Mouse (Mus musculus) gastrocnemius, adult 18-20 months (tissue): Measurements from ENCODE around the gene Alkal2. TPM values are rescaled to one million over a fixed set of nuclear protein-coding genes. Genes with fewer than 3 reads are reported as not detected.

Source experiments
- DNase-seq: peaks from one replicate; pipeline ENCODE4 v3.0.0; 2021; ENCODE audit warnings: low spot score
- long read RNA-seq, 2 experiments: library from polyadenylated mRNA; stranded (forward); transcript quantifications; one replicate each; pipeline ENCODE4 v2.0.0; 2021
- total RNA-seq, 2 experiments: library from RNA; stranded (reverse); gene quantifications; 2 replicates each; pipeline ENCODE4 v1.2.3; 2021

Alkal2 gene
- 1 to 10 TPM in 1 of 2 experiments, under 1 TPM in 1; 0.83 to 1.9 TPM for total RNA-seq
- long read RNA-seq, experiment 1, partial matches to known transcripts: 1 of 4 reads
- long read RNA-seq, experiment 1, other reads (novel, unspliced or antisense): 0 of 4 reads
- long read RNA-seq, experiment 2, partial matches to known transcripts: 0 of 5 reads
- long read RNA-seq, experiment 2, other reads (novel, unspliced or antisense): 2 of 5 reads

DNA sequence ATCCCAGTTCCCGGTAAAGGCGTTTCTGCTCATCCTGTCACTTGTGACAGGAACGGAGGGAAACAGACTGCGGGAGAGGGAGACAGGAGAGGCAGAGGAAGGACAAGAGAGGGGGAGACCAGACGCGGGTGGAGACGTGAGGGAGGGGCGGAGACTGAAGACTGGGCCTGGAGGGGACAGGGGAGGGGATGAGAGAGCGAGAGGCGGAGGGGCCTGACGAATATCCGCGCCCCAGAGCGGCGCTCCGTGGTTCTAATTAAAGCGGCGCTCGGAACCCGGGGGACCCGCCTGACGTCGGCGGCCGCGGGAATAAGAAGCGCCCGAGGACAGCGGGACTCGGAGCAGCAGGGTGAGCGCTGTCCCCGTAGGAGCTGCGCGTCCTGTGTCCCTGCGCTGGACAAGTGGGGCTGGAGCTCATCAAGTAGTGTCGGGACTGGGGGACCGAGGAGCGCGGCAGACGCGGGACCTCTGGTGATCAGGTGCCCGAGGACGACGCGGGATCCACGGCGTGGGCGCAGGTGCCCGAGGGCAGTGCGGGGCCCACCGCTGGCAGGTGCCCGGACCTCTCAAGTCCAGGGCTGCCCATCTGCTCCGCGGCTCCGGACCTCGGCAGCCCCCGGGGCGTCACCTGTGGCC is at the start of gene Alkal2:
Gene Alkal2, plus strand, starts transcription at position 337 of the 636 bp plus-strand sequence.
- peak; percentile 31 for DNase-seq

DNA sequence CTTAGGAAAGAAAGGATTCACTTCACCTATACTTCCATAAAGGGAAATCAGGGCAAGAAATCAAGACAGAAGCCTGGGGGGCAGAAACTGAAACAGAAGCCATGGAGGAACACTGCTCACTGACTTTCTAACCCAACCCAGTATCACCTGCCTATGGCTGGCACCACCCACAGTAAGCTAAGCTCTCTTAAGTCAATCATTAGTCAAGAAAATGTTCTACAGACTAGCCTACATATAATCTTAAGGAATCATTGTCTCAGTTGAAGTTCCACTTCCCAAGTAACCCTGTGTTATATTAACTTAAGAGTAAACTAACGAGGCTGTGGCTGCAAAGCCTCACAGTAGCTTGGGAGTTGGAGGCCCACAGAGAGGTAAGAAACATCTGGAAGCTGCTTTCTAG is 35.6 kb upstream of the Alkal2 start:
- DNase-seq: no peak

DNA sequence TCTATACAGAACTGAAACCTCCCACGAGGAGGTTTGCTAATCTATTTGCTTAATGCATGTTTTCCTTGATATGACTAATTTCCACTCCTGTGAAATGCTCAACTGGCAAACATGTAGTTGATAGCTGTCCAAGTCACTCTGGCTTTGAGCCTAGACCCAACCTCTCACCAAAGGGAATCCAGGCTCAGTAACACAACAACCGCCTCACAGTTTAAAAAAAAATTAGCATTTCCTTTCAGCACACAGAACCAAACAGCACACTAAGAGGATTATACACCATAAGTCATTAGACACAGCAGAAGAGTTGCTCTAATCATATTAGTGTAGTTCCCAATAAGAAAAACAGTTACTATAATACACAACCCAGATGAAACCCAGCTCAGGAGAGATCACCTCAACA is 33.2 kb upstream of the Alkal2 start:
- peak; percentile 9 for DNase-seq

DNA sequence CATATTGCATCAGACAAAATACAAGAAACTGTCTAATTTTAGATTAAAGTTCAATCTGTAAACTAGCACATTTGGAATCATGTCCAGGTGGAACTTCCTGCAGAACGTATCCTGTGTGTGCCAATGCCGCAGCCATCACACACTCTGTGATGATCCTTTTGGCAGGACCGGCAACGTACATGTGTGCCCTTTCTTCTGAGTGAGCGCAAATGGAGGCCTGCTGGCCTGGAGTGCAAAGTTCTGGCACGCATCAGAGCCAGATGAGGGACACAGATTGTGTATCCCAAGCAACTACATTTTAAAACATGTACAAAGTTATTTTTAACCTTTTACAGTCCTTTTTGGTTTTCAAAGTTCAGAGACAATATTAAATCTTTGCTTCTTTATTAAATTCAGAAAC is 32.3 kb upstream of the Alkal2 start:
- no peak for DNase-seq

DNA sequence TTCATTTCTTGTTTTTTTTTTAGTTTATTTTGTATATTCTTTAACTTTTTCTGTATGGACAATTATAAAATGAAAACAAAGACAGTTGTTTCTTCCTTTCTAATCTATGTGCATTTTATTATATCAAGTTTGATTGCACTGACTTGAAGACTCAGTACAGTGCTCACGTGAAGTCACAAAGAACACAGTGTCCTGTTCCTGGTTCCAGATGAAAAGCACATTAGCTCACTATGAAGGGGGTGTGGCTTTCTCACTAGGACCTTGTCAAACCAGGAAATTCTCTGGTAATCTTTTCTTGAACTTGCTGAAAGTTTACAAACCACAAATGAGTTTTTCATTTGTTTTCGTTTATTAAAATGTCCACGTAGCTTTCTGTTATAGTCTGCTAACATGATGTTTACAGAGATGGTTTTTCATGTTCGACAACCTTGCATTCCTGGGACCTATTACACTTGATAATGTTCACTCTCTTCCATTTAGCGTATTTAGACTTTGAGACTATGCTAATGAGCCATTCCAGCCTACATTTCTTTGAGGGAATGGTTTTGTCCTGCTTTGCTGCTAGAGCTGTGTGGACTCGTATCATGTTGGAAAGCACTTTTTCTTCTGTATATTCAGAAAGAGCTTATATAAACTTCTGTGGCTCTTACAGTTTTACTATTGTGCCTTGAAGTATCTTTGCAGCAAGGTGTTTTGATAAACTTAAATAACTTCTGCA is 28.5 kb upstream of the Alkal2 start:
- no peak for DNase-seq

DNA sequence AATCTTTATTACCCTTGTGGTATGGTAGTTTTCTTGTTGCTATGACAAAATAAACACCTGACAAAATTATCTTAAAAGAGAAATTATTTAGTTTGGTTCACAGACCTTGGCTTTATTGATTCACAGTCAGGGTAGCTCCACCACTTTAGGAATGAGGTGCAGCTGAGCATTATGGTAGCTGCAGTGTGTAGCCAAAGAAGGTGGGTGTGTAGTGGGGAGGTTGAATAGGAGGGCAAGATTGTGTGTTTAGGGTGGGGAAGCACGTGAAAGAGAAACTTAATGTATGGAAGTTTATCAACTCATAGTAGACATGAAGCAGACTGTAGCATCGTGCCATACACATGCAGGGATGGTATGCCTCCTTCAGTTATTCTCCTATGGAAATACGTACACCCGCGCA is 27.9 kb upstream of the Alkal2 start:
- no peak for DNase-seq

DNA sequence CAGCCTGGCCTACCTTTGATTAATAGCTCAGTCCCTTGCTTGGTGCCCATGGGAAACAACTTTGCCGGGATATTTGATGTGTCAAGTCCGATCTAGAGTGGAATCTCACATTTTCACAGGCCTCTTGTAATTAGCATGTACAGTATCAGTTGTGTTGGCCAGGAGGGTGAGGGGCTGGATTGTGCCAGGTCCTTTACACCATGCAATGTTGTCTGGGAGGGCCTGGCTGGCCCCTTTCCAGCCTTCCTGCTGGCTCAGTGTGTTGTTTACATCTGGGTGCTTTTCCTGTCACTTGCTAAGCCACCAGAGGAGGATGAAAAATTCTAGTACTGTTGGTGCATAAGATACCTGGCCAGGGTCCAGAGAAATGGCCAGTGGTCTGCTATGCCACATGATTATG is 19.8 kb upstream of the Alkal2 start:
- DNase-seq: no peak

DNA sequence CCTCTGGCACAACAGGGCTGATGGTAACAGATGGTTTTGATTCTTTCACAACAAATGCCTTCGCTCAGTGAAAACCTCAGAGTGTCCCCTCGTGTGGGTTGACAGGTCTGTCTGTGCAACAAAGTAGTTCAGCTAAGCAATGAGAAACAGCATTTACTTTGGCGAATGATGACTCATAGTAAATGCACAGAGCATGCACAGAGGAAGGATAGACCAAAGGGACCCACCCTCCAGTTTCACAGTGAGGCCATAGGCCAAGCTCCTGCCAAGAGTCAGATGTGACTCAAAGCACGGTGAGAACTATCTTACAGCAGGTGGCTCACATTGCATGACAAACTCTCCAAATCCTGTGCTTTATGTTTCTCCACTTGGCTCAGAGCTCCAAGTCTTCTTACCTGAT is 18.3 kb upstream of the Alkal2 start:
- DNase-seq: no peak

DNA sequence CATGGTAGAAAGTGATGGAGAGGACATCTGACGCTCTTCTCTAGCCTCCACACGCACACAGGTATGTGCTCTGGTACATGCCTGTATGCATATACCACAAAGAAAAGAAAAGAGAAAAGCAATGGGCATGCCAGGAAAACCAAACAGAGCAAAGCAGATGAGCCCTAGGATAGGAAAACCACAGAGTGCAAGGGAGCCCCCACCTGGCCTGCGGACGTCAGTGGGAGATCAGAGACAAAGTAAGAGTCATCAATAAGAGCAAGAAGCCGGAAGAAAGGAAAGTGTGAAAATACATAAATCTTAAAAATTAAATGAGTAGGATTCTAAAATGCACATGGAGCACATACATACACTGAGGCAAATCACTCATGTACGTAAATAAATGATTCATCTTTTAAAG is 4.7 kb upstream of the Alkal2 start:
- no peak for DNase-seq

DNA sequence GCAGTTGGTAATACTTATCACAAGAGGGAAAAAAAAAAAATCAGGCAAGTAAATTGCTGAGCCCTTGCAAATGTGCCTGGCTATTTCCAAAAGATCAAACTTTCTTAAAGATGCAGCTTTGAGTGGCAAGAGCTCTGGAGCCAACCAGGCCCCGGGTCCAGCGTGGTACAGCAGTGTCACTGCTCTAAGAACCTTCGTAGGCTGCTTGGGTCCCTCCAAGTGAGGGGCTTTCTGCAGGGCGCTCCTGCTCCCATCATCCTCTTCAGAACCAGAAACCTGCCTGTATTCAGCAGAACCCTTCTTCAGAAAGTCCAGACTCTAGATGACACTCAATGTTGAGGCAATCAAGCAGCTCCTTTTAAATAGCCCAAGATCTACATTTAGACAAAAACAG is 533 bp upstream of the Alkal2 start:
- no peak for DNase-seq

DNA sequence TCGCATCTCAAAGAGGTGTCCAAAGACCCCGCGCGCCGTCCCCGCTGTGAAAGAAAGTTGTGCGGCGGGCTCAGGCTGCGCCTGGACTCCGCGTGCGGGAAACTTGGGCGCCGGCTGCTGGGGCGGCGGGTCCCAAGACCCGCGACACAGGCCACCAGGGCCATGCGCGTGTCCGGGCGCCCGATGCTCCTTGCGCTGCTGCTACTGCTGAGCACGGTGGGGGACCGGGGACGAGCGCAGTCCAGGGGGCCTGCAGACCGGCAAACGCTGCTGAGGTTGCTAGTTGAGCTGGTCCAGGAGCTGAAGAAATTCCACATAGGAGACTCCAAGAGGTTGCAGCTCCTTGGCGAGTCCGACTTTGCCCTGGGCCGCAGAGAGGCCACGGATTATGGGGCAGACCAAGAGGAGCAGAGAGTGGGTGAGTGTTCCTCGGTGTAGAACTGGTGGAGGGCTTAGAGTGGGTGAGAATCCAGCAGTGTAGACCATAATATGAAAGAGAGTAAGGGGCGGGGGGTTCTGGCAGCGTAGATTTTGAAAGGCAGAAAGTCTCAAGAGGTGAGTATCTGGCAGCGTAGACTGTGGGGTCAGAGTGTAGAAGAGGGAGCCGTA is 604 bp downstream of the Alkal2 start:
- DNase-seq: no peak

DNA sequence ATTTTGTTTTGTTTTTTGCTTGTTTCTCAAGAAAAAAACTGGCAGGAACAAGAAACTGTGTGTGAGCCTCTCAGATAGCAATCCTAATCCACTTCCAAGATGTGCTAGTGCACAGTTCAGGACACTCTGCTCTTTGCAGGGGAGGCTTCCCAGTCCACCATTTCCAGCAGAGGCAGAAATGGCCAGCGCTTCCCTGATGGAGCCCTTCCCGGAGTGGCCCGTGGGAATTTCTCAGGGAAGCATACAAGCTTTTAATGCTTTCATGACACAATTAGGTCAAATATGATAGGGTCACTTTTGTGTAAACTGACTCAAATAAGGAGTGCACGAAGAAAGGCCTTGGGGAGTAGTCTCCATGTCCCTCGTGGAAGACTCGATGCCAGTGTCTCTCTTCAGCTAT is 1.8 kb downstream of the Alkal2 start:
- peak; percentile 43 for DNase-seq

DNA sequence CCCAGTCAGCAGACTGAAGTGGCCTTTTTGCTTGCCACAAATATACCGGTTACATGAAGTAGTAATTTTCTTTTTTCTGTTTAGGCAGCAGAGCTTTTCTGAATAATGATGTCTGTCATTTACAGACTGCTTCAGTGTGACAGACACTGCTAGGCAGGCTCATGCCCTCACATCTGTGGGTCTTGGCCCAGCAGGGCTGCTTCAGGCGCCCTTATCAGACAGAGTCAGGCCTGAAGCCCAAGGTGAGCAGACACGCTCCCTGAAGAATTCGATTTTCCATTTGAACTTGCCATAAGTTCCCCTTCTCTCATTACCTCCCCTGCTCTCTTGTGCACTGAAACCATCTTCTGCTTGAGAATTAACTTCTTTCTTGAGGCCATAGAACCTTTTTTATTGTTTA is 3.9 kb downstream of the Alkal2 start:
- no peak for DNase-seq

DNA sequence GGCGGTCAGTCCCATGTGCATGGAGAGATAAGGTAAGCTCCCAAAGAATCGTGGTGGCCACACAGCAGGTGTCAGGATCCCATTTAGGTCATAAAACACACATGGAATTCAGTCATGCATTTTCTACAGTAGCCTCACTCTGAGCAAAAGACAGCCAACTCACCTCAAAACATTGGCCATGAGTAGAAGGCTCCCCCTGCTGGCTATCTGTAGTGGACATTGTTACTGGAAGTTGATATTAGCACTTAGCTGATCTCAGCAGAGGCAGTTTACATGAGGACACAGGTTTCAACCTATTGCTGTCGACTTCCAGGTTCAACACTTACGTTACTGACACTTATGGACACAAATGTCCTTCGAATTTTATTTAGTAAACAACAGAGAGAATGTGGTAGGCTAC is 5.9 kb downstream of the Alkal2 start:
- DNase-seq: peak; percentile 55

DNA sequence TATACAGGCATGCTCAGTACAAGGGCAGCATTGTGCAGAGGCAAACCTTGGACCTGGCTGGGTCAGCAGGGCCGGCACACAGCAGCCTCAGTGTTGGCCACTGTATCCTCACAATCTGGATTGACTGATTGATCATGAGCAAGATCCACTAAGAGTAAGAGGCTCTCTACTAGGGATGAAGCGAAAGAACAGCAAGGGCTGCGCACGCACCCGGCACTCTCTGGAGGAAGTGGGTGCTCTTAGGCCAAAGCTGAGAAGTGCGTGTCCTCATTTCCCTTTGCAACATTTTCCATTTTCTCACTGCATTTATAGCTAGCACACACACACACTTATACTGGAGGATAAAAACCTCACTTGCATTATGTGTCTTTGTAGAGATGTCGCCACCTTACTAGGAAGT is 7.3 kb downstream of the Alkal2 start:
- no peak for DNase-seq

DNA sequence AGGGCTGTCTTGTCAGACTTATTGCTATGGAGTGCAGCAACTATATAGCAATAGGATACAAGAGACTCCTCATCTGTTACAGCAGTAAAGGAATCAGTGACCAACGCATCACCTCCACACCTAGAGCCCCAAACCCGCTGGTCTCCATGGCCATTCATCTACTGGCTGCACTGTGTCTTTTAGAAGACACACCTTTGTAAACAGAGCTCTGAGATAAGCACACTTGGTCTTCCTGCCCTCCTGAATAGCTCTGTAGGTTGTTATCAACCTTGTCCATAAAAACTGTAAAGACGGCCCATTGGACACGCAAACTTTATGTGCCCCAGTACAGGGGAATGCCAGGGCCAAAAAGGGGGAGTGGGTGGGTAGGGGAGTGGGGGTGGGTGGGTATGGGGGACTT is 12.9 kb downstream of the Alkal2 start:
- no peak for DNase-seq

DNA sequence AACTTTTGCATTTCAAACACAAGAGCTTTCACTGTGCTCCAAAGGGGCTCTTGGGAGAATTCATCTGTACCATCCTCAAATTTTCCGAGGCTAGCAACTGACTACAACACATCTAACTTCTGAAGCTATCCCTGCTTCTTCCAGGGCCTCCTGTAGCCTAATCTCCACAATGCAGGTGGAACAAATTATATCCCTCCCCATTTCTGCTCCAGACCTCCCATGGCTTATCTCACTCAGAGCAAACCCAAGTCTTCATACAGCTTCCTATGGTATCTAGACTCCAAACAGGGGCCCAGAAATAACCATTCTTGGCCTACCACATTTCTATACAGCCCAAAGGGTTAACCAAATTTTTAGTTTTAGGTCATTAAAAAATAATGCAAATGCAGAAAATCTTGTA is 24.5 kb downstream of the Alkal2 start:
- DNase-seq: no peak

DNA sequence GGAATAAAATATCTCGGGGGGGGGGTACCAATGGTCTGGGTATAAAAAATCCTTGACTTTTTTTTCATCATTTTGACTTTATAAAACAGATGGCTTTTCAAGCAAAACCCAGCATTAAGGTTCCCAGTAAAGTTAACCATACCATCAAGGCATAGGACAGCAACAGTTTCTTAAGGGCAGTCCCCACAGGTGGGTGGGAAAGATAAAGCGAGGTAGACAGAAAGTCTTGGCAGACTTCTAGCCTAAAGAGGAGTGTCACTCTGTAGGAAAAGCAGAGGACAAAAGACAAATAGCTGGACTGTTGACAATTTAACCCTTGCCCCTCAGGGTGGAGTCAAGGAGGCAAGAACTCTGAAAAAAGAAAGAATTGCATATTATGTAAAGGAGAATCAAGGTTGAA is 25.8 kb downstream of the Alkal2 start:
- DNase-seq: no peak

DNA sequence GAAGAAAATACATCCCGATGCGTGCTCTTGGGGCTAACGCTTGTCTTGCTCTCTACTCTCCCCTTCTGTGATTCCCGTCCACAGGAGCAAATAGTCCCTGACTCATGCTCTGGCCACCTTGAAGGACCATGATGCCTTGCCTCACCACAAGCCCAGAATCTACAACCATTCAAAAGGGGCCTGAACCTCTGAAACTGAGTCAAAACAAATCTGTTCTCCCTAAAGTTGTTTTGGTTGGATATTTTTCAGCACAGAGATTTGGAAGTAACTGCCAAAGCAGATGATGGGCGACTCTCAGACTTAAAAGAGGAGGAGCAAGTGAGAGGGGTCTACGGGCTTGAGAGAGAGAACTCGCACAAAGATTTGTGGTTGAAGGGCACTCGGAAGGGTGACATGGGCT is 26.7 kb downstream of the Alkal2 start:
- DNase-seq: peak; percentile 4

DNA sequence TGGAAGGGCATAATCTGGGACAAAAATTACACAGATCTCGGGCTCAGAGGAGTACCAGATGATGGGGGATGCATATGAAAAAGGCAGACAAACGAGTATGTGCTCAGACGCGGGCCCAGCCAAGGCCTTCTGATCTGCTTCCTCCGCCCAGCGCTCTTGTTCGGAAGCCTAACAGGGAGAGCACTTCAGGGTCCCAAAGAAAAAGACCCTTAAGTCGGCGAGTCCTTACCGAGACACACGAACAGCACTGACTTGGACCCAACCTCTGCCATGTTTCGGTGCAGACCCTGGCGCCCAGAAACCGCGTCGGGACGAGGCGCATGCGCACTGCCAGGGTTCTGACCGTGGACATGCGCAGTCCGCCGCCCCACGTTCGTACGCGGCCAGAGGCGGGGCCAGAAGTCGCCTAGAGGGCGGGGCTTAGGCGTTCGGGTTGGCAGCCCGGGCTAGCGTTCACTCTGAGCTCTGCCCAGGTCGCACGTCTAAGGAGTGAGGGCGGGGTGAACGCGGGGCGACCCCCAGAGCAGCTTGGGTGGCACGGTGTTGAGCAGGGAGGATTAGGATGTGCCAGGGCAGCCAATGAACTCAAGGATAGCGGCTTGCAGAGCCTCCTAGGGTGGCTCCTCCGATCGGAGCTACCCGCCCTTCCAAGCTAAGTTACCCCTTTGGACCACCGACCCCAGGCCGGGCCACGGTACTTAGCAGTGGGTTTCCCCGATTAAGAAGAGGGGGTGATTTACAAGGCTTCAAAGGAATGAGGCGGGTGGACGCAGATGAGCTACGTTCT is 27.3 kb downstream of the Alkal2 start, which contains the start of the genes Acp1 and Sh3yl1:
Gene Acp1, minus strand, starts transcription at position 329 of the 787 bp plus-strand sequence.
Gene Sh3yl1, plus strand, starts transcription at position 408 of the 787 bp plus-strand sequence.
- peak; percentile 95 for DNase-seq

DNA sequence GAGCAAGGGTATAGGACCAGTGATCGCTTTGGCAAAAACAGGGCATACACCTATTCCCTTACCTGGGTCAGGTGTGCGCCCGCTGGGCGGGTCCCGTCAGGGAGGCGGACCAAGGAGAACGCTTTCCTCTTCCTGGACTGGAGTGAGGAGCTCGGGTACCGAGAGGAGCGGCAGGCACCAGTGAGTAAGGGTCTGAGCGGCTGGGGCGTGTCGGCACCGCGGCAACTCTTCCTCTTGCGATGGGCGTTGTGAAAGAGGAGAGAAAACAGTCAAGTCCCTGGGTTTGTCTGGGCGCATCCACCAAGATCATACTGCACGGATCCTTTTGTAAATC is 27.9 kb downstream of the Alkal2 start:
- peak; percentile 20 for DNase-seq

DNA sequence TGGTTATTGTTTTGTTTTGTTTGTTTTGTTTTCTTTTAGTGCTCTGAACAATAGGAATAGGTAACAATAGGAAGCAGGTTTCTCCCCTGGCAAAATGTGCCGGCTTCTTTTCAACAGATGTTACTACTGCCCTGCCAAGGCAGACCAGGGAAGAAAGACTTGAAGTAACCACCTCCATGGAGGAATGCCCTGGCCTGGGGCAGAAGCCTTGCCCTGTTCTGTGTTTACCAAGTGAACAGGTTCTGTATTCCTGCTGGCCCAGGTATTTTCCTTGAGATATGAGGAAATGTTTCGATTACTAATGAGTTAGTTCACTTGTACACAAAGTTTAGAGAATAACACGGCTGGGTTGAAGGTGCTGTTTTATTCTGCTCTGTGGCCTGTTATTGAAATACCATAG is 28.7 kb downstream of the Alkal2 start:
- DNase-seq: no peak
